Mouse (Mus musculus): ENCODE data around the gene Fut9. TPM values are rescaled to one million over a fixed set of nuclear protein-coding genes. Genes with fewer than 3 reads are reported as not detected.

Gene Fut9
- polyA plus RNA-seq, 1 experiment from 2014 or later = 0.70 TPM

- Histone ChIP-seq H3K4me1 (no peaks in the 10 kb centered on the region), H3K27ac (no peak overlapping the region), H3K9me3 (no peaks in the 10 kb centered on the region), H3K27me3 (no peaks in the 10 kb centered on the region), H3K36me3 (no peaks in the 10 kb centered on the region), H3K9ac (no peak overlapping the region), H3K4me2 (no peak overlapping the region), H3K4me3 (no peak overlapping the region)
- no peak for ATAC-seq (ENCODE audit: insufficient number of reproducible peaks, insufficient read depth, low FRiP score, low TSS enrichment, low read depth)
- 69% methylated on average over 2 of the region's 2 CpGs for WGBS
Observed at GRCm38 (mm10) chr4:25645580-25645979, 154.5 kb downstream of the Fut9 start.

DNA sequence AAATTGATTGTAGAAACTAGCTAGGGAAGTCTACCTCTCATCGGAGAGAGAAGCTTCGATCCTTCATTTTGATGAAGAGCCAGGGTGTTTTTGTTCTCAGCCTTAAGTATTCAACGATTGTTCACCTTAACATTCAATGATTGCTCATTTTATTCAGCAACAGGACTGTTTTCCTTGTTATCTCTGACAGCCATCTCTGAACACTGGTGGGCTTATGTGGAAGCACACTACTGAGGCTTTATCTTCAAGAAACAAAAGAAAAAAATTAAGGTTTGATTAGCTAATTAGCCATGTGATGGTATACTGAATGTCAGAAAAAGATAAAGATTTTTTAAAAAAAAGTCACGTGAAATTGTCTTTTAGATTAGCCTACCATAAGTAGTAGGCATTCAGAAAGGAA, 158.1 kb downstream of the Fut9 start:
- no peak for ATAC-seq (ENCODE audit: insufficient number of reproducible peaks, insufficient read depth, low FRiP score, low TSS enrichment, low read depth)
- Histone ChIP-seq H3K4me2 (no peak overlapping the region), H3K9ac (no peak overlapping the region), H3K27me3 (no peaks in the 10 kb centered on the region), H3K9me3 (no peaks in the 10 kb centered on the region), H3K4me3 (no peak overlapping the region), H3K27ac (no peak overlapping the region), H3K36me3 (no peaks in the 10 kb centered on the region), H3K4me1 (no peaks in the 10 kb centered on the region)
- 87% methylated on average over 4 of the region's 4 CpGs for WGBS

- Histone ChIP-seq H3K27me3 (no peaks in the 10 kb centered on the region), H3K4me2 (no peak overlapping the region), H3K36me3 (no peaks in the 10 kb centered on the region), H3K9me3 (no peaks in the 10 kb centered on the region), H3K4me1 (no peaks in the 10 kb centered on the region), H3K27ac (no peak overlapping the region), H3K9ac (no peak overlapping the region), H3K4me3 (no peak overlapping the region)
- 78% methylated on average over 2 of the region's 2 CpGs for WGBS
- no peak for ATAC-seq (ENCODE audit: insufficient number of reproducible peaks, insufficient read depth, low FRiP score, low TSS enrichment, low read depth)
Observed at GRCm38 (mm10) chr4:25633262-25633661, 166.8 kb downstream of the Fut9 start.

DNA sequence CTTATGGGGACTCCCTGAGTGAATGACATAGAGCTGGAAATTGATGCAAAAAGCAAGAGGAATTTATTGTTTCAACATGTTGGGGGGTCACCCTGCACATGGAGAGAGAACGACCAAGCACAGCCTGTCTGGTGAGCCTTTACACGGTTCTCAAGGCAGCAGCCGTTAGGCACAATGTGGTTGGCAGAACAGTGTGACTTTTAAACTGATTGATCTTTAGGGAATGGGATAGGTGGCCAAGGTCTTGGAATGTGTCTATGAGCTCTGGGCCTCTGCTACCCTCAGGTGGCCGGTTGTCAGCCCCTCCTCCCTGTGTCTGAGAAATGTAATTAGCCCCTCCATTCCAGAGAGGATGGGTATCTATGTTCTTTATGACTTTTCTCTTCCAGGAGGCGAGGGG, 171.9 kb downstream of the Fut9 start:
- no peak overlapping the region for H3K4me2 ChIP-seq
- no peaks in the 10 kb centered on the region for H3K4me1 ChIP-seq
- H3K9ac ChIP-seq = no peak overlapping the region
- H3K27me3 ChIP-seq = no peaks in the 10 kb centered on the region
- no peak for ATAC-seq (ENCODE audit: insufficient number of reproducible peaks, insufficient read depth, low FRiP score, low TSS enrichment, low read depth)
- no peaks in the 10 kb centered on the region for H3K9me3 ChIP-seq
- H3K36me3 ChIP-seq = no peaks in the 10 kb centered on the region
- H3K4me3 ChIP-seq = no peak overlapping the region
- H3K27ac ChIP-seq = no peak overlapping the region
- 64% methylated on average over 5 of the region's 5 CpGs for WGBS

DNA sequence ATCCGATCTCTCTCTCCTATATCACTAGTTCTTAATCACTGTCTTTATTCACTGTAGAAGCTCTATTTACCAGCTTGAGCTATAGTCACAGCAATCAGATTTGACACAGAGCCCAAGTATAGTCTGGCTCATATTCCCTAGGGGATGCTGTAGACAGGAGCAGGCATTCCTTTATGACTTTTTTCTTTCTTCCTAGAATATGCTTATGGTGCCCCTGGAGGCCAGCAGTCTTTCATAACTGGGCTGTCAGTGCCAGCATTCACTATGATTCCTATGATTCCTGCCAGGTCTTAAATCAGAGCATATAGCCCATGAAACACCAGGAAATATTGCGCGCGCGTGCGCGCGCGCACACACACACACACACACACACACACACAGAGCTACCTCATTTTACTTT, 172.6 kb downstream of the Fut9 start:
- no peaks in the 10 kb centered on the region for H3K27me3 ChIP-seq
- no peak overlapping the region for H3K4me2 ChIP-seq
- H3K4me3 ChIP-seq = no peak overlapping the region
- no peak overlapping the region for H3K9ac ChIP-seq
- WGBS = 92% methylated on average over 9 of the region's 9 CpGs
- H3K9me3 ChIP-seq = no peaks in the 10 kb centered on the region
- no peaks in the 10 kb centered on the region for H3K36me3 ChIP-seq
- H3K27ac ChIP-seq = no peak overlapping the region
- H3K4me1 ChIP-seq = no peaks in the 10 kb centered on the region
- ATAC-seq (ENCODE audit: insufficient number of reproducible peaks, insufficient read depth, low FRiP score, low TSS enrichment, low read depth) = peak; percentile 69

DNA sequence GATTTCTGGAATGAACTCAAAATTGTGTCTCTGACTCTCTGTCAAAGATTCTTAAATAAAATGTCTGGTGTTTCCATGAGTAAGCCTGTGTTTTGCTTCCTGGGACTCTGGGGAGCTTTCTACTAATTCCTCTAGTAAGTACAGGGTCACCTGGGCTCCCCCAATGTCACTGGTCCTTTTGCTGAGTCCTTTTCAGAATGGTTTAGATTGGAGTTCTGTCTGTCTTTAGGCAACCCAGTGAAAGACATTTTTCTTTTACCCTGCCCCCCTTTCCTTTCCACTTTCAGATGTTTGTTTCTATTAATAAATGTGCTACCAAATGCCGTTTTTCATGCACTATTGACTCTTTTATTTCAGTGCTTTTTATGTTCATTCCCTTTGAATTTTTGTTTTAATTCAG, 173.0 kb downstream of the Fut9 start:
- H3K36me3 ChIP-seq = no peaks in the 10 kb centered on the region
- no peak overlapping the region for H3K9ac ChIP-seq
- no peaks in the 10 kb centered on the region for H3K4me1 ChIP-seq
- H3K4me3 ChIP-seq = no peak overlapping the region
- H3K27me3 ChIP-seq = no peaks in the 10 kb centered on the region
- ATAC-seq (ENCODE audit: insufficient number of reproducible peaks, insufficient read depth, low FRiP score, low TSS enrichment, low read depth) = no peak
- no peak overlapping the region for H3K4me2 ChIP-seq
- WGBS = 46% methylated on average over 1 of the region's 1 CpGs
- no peaks in the 10 kb centered on the region for H3K9me3 ChIP-seq
- no peak overlapping the region for H3K27ac ChIP-seq

GRCm38 (mm10) chr4:25623176-25623575, 176.9 kb downstream of the Fut9 start:
- Histone ChIP-seq H3K4me2 (no peak overlapping the region), H3K4me3 (no peak overlapping the region), H3K9ac (no peak overlapping the region), H3K36me3 (no peaks in the 10 kb centered on the region), H3K4me1 (no peaks in the 10 kb centered on the region), H3K27ac (no peak overlapping the region), H3K9me3 (no peaks in the 10 kb centered on the region), H3K27me3 (no peaks in the 10 kb centered on the region)
- no peak for ATAC-seq (ENCODE audit: insufficient number of reproducible peaks, insufficient read depth, low FRiP score, low TSS enrichment, low read depth)
- 87% methylated on average over 2 of the region's 2 CpGs for WGBS

DNA sequence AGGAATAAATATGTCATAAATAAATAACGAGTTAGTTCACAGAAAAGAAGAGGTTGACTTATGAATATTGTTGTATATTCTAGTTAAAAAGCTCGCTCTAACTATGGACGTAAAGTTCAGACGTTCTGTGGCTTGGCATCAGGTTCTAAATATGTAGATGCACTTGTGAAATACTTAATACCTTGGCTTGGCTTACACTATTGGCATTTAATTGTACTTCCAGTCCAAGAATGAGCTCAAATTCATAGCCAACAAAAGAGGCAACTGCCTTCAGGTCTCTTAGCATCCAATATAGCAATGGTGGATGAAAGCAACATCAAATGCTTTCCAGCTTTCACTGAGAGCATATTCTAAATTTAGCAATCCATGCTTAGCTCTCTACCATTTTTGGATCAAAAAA, 182.7 kb downstream of the Fut9 start:
- Histone ChIP-seq H3K4me3 (no peak overlapping the region), H3K27ac (no peak overlapping the region), H3K27me3 (no peaks in the 10 kb centered on the region), H3K9ac (no peak overlapping the region), H3K36me3 (no peaks in the 10 kb centered on the region), H3K4me1 (no peaks in the 10 kb centered on the region), H3K9me3 (no peaks in the 10 kb centered on the region), H3K4me2 (no peak overlapping the region)
- WGBS = 87% methylated on average over 4 of the region's 4 CpGs
- no peak for ATAC-seq (ENCODE audit: insufficient number of reproducible peaks, insufficient read depth, low FRiP score, low TSS enrichment, low read depth)

- Histone ChIP-seq H3K36me3 (no peaks in the 10 kb centered on the region), H3K9ac (no peak overlapping the region), H3K27me3 (no peaks in the 10 kb centered on the region), H3K4me1 (no peaks in the 10 kb centered on the region), H3K27ac (no peak overlapping the region), H3K9me3 (no peaks in the 10 kb centered on the region), H3K4me2 (no peak overlapping the region), H3K4me3 (no peak overlapping the region)
- ATAC-seq (ENCODE audit: insufficient number of reproducible peaks, insufficient read depth, low FRiP score, low TSS enrichment, low read depth) = no peak
- WGBS = 88% methylated on average over 5 of the region's 5 CpGs
Observed at GRCm38 (mm10) chr4:25613426-25613825, 186.6 kb downstream of the Fut9 start.

DNA sequence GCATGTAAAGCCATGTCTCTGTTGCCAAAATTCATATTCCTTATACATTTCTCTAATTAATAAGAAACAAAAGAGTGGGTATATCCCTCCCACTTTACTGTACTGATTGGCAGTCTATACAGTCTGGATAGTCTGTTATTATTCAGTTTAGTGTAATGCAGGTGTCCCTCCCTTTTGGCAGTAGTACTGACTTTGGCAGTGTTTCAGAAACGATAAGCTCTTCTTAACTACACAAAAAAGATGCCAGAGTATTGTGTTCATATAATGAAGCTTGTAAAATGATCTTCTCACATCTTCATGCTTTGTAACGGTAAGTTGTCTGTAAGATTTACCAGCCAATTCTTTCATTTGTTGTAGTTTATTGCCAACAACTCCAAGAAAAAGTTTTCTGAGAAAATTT, 189.6 kb downstream of the Fut9 start:
- Histone ChIP-seq H3K9ac (no peak overlapping the region), H3K9me3 (no peaks in the 10 kb centered on the region), H3K4me2 (no peak overlapping the region), H3K4me1 (no peaks in the 10 kb centered on the region), H3K27ac (no peak overlapping the region), H3K36me3 (no peaks in the 10 kb centered on the region), H3K27me3 (no peaks in the 10 kb centered on the region), H3K4me3 (no peak overlapping the region)
- WGBS = 70% methylated on average over 2 of the region's 2 CpGs
- ATAC-seq (ENCODE audit: insufficient number of reproducible peaks, insufficient read depth, low FRiP score, low TSS enrichment, low read depth) = no peak

DNA sequence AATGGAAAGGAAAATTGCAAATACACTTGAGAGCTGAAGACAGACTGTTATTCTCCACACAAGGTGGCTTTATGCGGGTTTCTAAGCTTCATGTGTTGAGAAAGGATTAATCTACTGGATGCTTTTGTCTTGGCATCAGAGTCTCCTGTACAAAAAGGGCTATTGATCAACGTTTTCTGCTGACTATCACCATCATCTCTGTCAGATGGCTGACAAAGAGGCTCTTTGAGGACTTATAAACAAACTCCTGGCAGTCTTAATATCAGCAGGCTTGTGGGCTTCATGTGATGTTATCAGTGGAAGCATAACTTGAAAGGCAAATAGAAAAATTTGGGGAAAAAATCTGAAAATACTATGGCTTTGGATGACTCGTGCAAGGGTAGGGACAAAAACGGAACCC, 206.8 kb downstream of the Fut9 start:
- WGBS = 59% methylated on average over 4 of the region's 4 CpGs
- H3K27me3 ChIP-seq = no peaks in the 10 kb centered on the region
- no peak overlapping the region for H3K27ac ChIP-seq
- ATAC-seq (ENCODE audit: insufficient number of reproducible peaks, insufficient read depth, low FRiP score, low TSS enrichment, low read depth) = no peak
- no peak overlapping the region for H3K4me2 ChIP-seq
- no peak overlapping the region for H3K4me3 ChIP-seq
- no peaks in the 10 kb centered on the region for H3K36me3 ChIP-seq
- H3K9me3 ChIP-seq = no peaks in the 10 kb centered on the region
- H3K9ac ChIP-seq = no peak overlapping the region
- H3K4me1 ChIP-seq = no peaks in the 10 kb centered on the region
